18 mouse cellular contexts compared by ENCODE assay signal in the genomic region with DNA sequence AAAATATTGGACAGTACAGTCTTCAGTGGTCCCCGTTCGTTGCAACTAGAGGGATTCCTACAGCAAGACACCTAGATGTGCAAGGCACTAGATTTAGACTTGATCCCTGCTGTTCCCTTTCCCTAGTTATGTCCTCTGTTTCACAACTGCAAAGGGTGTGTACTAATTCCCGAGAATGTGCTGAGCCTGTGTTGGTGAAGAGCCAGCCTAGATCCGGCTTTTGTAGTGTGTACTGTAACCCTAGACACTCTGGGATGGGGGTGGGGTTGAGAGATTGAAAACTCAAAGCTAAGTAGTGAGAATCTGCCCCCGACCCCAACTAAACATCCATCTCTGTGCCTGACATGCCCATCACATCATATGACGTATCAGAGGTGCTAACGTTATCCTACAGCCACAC. TPM values are rescaled to one million over a fixed set of nuclear protein-coding genes. Genes with fewer than 3 reads are reported as not detected.
DNase-seq lines count a peak whose midpoint lies in the region; ATAC-seq lines count a peak whose summit lies in the region.
"Had no signal": no experiment of that assay in that cellular context is flagged by ENCODE, and none has a peak within 500 bp of the region (broad histone marks: within the 10 kb centered on the region; RNA-seq: fewer than 3 reads in every experiment).

No protein-coding gene starts in this region.

- no peaks in the 10 kb centered on the region for H3K27me3 ChIP-seq in kidney, embryonic 14.5 days (ENCODE audit: control insufficient read depth, insufficient read depth, low read length)
- H3K27me3 ChIP-seq: CH12.LX; embryonic facial prominence, embryonic 15.5 days; forebrain, embryonic 12.5 days; liver, embryonic 13.5 days; megakaryocyte, embryonic 14.5 days; neural tube, embryonic 12.5 days had no signal

- 65% methylated on average over 7 of the region's 7 CpGs for WGBS in kidney, embryonic 14.5 days

- no peak overlapping the region for H3K4me2 ChIP-seq in kidney, embryonic 14.5 days (replicated peaks; ENCODE audit: low read depth, low read length)
- H3K4me2 ChIP-seq: embryonic facial prominence, embryonic 15.5 days; forebrain, embryonic 12.5 days; hindbrain, embryonic 14.5 days; liver, embryonic 13.5 days; neural tube, embryonic 12.5 days had no signal

- DNase-seq in adrenal gland, postnatal 10 days: peak; percentile 19
- DNase-seq in adrenal gland, postnatal 36 days: no peak
- peak; percentile 51 for DNase-seq in kidney, postnatal 10 days
- DNase-seq in R1 (ENCODE audit: low read depth, low spot score): peak; percentile 54
- DNase-seq in lung, postnatal 36 days: peak; percentile 75
- DNase-seq in layer of hippocampus, adult 8-10 months (ENCODE audit: low spot score in 2 of 2): no peak
- DNase-seq: cerebellum, adult 18-20 months; heart, postnatal 10 days; liver, embryonic 13.5 days; thymus, adult 18-20 months had no signal

- no peak overlapping the region for H3K27ac ChIP-seq in kidney, embryonic 14.5 days (ENCODE audit: low read depth, low read length)
- H3K27ac ChIP-seq: embryonic facial prominence, embryonic 15.5 days; forebrain, embryonic 12.5 days; hindbrain, embryonic 14.5 days; liver, embryonic 13.5 days; neural tube, embryonic 12.5 days had no signal

- no peak overlapping the region for H3K9ac ChIP-seq in kidney, embryonic 14.5 days (ENCODE audit: low read depth, low read length)
- H3K9ac ChIP-seq: embryonic facial prominence, embryonic 15.5 days; forebrain, embryonic 12.5 days; hindbrain, embryonic 14.5 days; liver, embryonic 13.5 days; neural tube, embryonic 12.5 days had no signal

- no peaks in the 10 kb centered on the region for H3K36me3 ChIP-seq in kidney, embryonic 14.5 days (ENCODE audit: control insufficient read depth, insufficient read depth, low read length)
- H3K36me3 ChIP-seq: embryonic facial prominence, embryonic 15.5 days; forebrain, embryonic 12.5 days; liver, embryonic 13.5 days; neural tube, embryonic 12.5 days had no signal

- ATAC-seq in kidney, embryonic 14.5 days (ENCODE audit: low FRiP score, low TSS enrichment): no peak
- no peak for ATAC-seq in granulocyte monocyte progenitor cell, adult 5-6 weeks (replicated peaks; ENCODE audit: poor library complexity, severe bottlenecking)

- H3K4me3 ChIP-seq in kidney, embryonic 14.5 days (ENCODE audit: low read length): no peak overlapping the region
- H3K4me3 ChIP-seq: embryonic facial prominence, embryonic 15.5 days; forebrain, embryonic 12.5 days; liver, embryonic 13.5 days; megakaryocyte, embryonic 14.5 days; neural tube, embryonic 12.5 days had no signal

- peaks cover 2% of the 10 kb centered on the region; the same call in 1 of the 2 replicates for H3K9me3 ChIP-seq in kidney, embryonic 14.5 days (ENCODE audit: control insufficient read depth, low read length)
- H3K9me3 ChIP-seq: embryonic facial prominence, embryonic 15.5 days; forebrain, embryonic 12.5 days; liver, embryonic 13.5 days; megakaryocyte, embryonic 14.5 days; neural tube, embryonic 12.5 days had no signal

- H3K4me1 ChIP-seq in kidney, embryonic 14.5 days (ENCODE audit: control insufficient read depth, insufficient read depth, low read length): no peaks in the 10 kb centered on the region
- H3K4me1 ChIP-seq: embryonic facial prominence, embryonic 15.5 days; forebrain, embryonic 12.5 days; neural tube, embryonic 12.5 days had no signal

RNA-seq across cellular contexts. Expression of a gene that starts 18.9 kb away (rescaled TPM):
- 100 to 1,000 TPM in 1 of 2 experiments, 10 to 100 TPM in 1; 99.1 to 143 TPM for total RNA-seq in adrenal gland, postnatal 10 days (2021)
- total RNA-seq in adrenal gland, postnatal 36 days (2021): 100 to 1,000 TPM; 195 to 216 TPM
- 102 and 177 TPM in 2 replicates for polyA plus RNA-seq in kidney, embryonic 14.5 days (2014; fragmentation: Nextera tagmentation; extraction: Ambion mirVana)
- total RNA-seq in granulocyte monocyte progenitor cell, adult 5-6 weeks (2014; fragmentation: Nextera tagmentation): 89.2 and 112 TPM in 2 replicates
- 84.0 and 92.8 TPM in 2 replicates for total RNA-seq in granulocyte monocyte progenitor cell, adult 5-6 weeks (2017)
- 100 to 1,000 TPM in 1 of 4 experiments, 10 to 100 TPM in 3; 71.8 to 103 (median 85.4) TPM for total RNA-seq in layer of hippocampus, adult 8-10 months (2022)

Comparison
In these comparisons a context has a peak if more than half of its experiments do, and no peak if none do; other contexts are left out.
1. DNase-seq: peak in adrenal gland, postnatal 10 days (single experiment), kidney, postnatal 10 days (single experiment), R1 (single experiment) and lung, postnatal 36 days (single experiment); none in adrenal gland, postnatal 36 days (0 of 2) and layer of hippocampus, adult 8-10 months (0 of 2).